Mouse (Mus musculus) kidney, postnatal 0 days (tissue): ENCODE measurements around the gene Acot6. TPM values are rescaled to one million over a fixed set of nuclear protein-coding genes. Genes with fewer than 3 reads are reported as not detected.

Source experiments
- ATAC-seq: fragments of 200-750 bp; cut with Nextera tagmentation; replicated peaks from 2 replicates; pipeline ENCODE4 v1.8.0; 2017; ENCODE audit warnings: low read depth, moderate number of reproducible peaks, moderate TSS enrichment, moderate library complexity; ENCODE audit not compliant: low FRiP score
- DNase-seq: peaks from one replicate; pipeline ENCODE4 v3.0.0-alpha.2; 2016; ENCODE audit warnings: low spot score
- H3K27ac ChIP-seq: fragments of 300-500 bp; sonication (generic); 2 replicates; pipeline ENCODE4 v1.5.1; 2014; ENCODE audit warnings: mild to moderate bottlenecking
- H3K27me3 ChIP-seq: fragments of 300-500 bp; sonication (generic); 2 replicates; pipeline ENCODE4 v1.6.1; 2014; ENCODE audit warnings: low read length, mixed read lengths; ENCODE audit not compliant: insufficient read depth
- H3K36me3 ChIP-seq: fragments of 300-500 bp; sonication (generic); 2 replicates; pipeline ENCODE4 v1.6.1; 2014; ENCODE audit warnings: low read length, mixed read lengths; ENCODE audit not compliant: insufficient read depth
- H3K4me1 ChIP-seq: fragments of 300-500 bp; sonication (generic); replicated peaks from 2 replicates; pipeline ENCODE4 v1.6.1; 2014; ENCODE audit warnings: antibody characterized with exemption, low read length, mixed read lengths; ENCODE audit not compliant: insufficient read depth
- H3K4me2 ChIP-seq: fragments of 300-500 bp; sonication (generic); 2 replicates; pipeline ENCODE4 v1.6.1; 2014; ENCODE audit warnings: mild to moderate bottlenecking, low read length, moderate library complexity, mixed read lengths
- H3K4me3 ChIP-seq: fragments of 300-500 bp; sonication (generic); replicated peaks from 2 replicates; pipeline ENCODE4 v1.5.1; 2014; ENCODE audit warnings: low read depth, low read length
- H3K9ac ChIP-seq: fragments of 300-500 bp; sonication (generic); 2 replicates; pipeline ENCODE4 v1.6.1; 2014; ENCODE audit warnings: low read depth, low read length
- H3K9me3 ChIP-seq: fragments of 300-500 bp; sonication (generic); replicated peaks from 2 replicates; pipeline ENCODE4 v1.6.1; 2016; ENCODE audit warnings: low read length, inconsistent platforms, mixed read lengths
- CTCF ChIP-seq: IDR thresholded peaks from 2 replicates; pipeline ENCODE4 v1.5.1; 2016; ENCODE audit warnings: antibody characterized with exemption, low read depth, mild to moderate bottlenecking, moderate library complexity
- WGBS: fragments of 180-500 bp; shearing (Covaris S2); extraction: QIAGEN DNeasy Blood & Tissue Kit; methylation state at CpG from one replicate; pipeline ENCODE4 v1.1.7; 2014; 5-methylcytosine and 5-hydroxymethylcytosine counted together
- polyA plus RNA-seq: library from polyadenylated mRNA; unstranded; fragments of >200 nt; fragmentation: Nextera tagmentation; extraction: Ambion mirVana; gene quantifications from 2 replicates; pipeline ENCODE4 v1.2.1, GENCODE M21; 2015

The Acot6 gene
- polyA plus RNA-seq, 1 experiment from 2014 or later, result 2.0 TPM

DNA sequence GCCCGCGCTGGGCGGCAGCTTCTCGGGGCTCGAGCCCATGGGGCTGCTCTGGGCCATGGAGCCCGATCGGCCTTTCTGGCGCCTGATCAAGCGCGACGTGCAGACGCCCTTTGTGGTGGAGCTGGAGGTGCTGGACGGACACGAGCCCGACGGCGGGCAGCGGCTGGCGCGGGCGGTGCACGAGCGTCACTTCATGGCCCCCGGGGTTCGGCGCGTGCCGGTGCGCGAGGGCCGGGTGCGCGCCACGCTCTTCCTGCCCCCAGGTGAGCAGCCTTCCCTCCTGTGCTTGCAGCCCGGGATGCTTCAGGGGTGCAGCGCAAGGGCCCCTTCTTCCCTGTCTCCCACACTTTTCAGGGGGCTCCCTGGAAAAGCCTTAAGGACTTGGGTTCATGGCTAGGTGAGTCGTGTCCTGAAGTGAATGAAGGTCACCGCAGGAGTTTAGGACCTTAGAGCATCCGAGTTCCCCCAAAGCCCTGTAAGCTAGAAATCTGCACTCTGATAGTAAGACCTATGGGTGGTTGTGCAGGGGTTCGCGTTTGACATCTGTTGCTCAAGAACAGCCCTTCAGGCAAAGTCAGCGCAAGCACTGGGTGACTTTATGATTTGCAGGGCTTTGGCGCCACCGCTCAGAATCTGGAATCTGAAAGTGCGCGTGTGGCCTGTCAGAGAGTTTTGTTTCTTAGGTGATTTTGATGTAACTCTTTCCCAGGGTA lies 46.6 kb upstream of the Acot6 start:
- H3K9ac ChIP-seq, result peak overlapping the region; percentile 43; the same call in 1 of the 2 replicates
- H3K27me3 ChIP-seq, result 0 out of 2 replicates have a peak, but pooled peaks cover 3% of the 10 kb centered on the region
- H3K4me1 ChIP-seq, result no peaks in the 10 kb centered on the region
- H3K36me3 ChIP-seq, result no peaks in the 10 kb centered on the region
- ATAC-seq, result no peak
- no peaks in the 10 kb centered on the region for H3K9me3 ChIP-seq
- peak overlapping the region; percentile 72 for H3K4me2 ChIP-seq
- DNase-seq, result peak; percentile 53
- TF ChIP-seq CTCF, result peak; percentile 19; the same call in 1 of the 2 replicates
- peak overlapping the region; percentile 29 for H3K4me3 ChIP-seq
- H3K27ac ChIP-seq, result 0 out of 2 replicates have a peak overlapping the region, but pooled peaks have one; percentile 54
- 2% methylated on average over 36 of the region's 46 CpGs for WGBS

- H3K9ac ChIP-seq, result no peak overlapping the region
- no peaks in the 10 kb centered on the region for H3K27me3 ChIP-seq
- H3K4me2 ChIP-seq, result no peak overlapping the region
- H3K36me3 ChIP-seq, result no peaks in the 10 kb centered on the region
- 43% methylated on average over 2 of the region's 2 CpGs for WGBS
- H3K9me3 ChIP-seq, result no peaks in the 10 kb centered on the region
- no peaks in the 10 kb centered on the region for H3K4me1 ChIP-seq
- peak; percentile 59; the same call in 1 of the 2 replicates for TF ChIP-seq CTCF
- ATAC-seq, result no peak
- H3K4me3 ChIP-seq, result no peak overlapping the region
- H3K27ac ChIP-seq, result no peak overlapping the region
- DNase-seq, result peak; percentile 35
Observed at GRCm38 (mm10) chr12:84060946-84061345, 39.5 kb upstream of the Acot6 start.

DNA sequence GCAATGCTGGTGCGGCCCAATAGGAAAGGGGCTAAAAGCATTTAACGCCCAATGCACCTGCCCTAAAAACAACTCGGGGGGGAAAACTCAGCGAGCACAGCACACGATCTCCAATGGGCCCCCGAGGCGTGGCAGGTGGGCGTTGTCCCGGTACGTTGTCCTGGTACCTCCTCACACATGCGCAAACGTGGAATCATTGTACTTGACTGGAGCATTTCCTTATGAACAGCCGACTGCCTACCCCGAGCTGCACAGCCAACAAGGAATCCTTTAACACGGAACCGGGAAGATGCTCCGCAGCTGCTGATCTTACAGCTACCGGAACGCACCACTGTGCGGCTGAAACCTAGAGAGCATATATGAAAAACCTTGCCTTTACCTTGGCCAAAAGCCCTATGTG lies 38.1 kb upstream of the Acot6 start:
- Histone ChIP-seq H3K9ac (no peak overlapping the region), H3K4me2 (no peak overlapping the region), H3K4me3 (no peak overlapping the region), H3K36me3 (no peaks in the 10 kb centered on the region), H3K9me3 (no peaks in the 10 kb centered on the region), H3K27me3 (no peaks in the 10 kb centered on the region), H3K27ac (no peak overlapping the region), H3K4me1 (no peaks in the 10 kb centered on the region)
- DNase-seq, result no peak
- ATAC-seq, result no peak
- TF ChIP-seq CTCF, result no peak
- WGBS, result 96% methylated on average over 20 of the region's 20 CpGs

DNA sequence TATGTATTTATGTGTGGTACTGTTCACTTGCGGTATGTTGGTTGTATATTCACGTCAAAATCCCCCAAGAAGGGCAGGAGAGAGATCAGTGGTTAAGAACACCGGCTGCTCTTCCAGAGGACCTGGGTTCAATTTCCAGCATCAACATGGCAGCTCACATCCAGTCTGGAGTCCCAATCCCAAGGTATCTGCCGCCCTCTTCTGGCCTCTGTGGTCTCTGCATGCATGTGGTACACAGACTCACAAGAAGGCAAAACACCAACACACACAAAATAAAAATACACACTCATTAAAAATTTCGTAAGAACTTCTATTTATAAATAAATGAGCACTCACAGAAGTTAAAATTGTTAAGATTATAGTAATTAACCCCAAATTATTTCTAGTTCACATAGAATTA lies 37.2 kb upstream of the Acot6 start:
- no peaks in the 10 kb centered on the region for H3K27me3 ChIP-seq
- DNase-seq, result no peak
- H3K27ac ChIP-seq, result no peak overlapping the region
- no peaks in the 10 kb centered on the region for H3K4me1 ChIP-seq
- H3K36me3 ChIP-seq, result no peaks in the 10 kb centered on the region
- H3K4me2 ChIP-seq, result no peak overlapping the region
- H3K9me3 ChIP-seq, result no peaks in the 10 kb centered on the region
- no peak overlapping the region for H3K9ac ChIP-seq
- WGBS, result 80% methylated on average over 5 of the region's 5 CpGs
- TF ChIP-seq CTCF, result peak; percentile 50
- ATAC-seq, result no peak
- H3K4me3 ChIP-seq, result no peak overlapping the region

GRCm38 (mm10) chr12:84063833-84064232 lies 36.6 kb upstream of the Acot6 start:
- no peak overlapping the region for H3K27ac ChIP-seq
- H3K4me1 ChIP-seq, result no peaks in the 10 kb centered on the region
- H3K9me3 ChIP-seq, result no peaks in the 10 kb centered on the region
- no peak overlapping the region for H3K9ac ChIP-seq
- no peak overlapping the region for H3K4me3 ChIP-seq
- no peaks in the 10 kb centered on the region for H3K36me3 ChIP-seq
- no peak for TF ChIP-seq CTCF
- DNase-seq (no peak), ATAC-seq (no peak)
- H3K4me2 ChIP-seq, result no peak overlapping the region
- H3K27me3 ChIP-seq, result no peaks in the 10 kb centered on the region
- 77% methylated on average over 2 of the region's 2 CpGs for WGBS

GRCm38 (mm10) chr12:84064621-84065020 lies 35.8 kb upstream of the Acot6 start:
- no peaks in the 10 kb centered on the region for H3K4me1 ChIP-seq
- H3K9ac ChIP-seq, result no peak overlapping the region
- ATAC-seq, result no peak
- TF ChIP-seq CTCF, result no peak
- H3K36me3 ChIP-seq, result no peaks in the 10 kb centered on the region
- H3K4me2 ChIP-seq, result no peak overlapping the region
- H3K27ac ChIP-seq, result no peak overlapping the region
- no peaks in the 10 kb centered on the region for H3K27me3 ChIP-seq
- no peaks in the 10 kb centered on the region for H3K9me3 ChIP-seq
- 77% methylated on average over 8 of the region's 8 CpGs for WGBS
- DNase-seq, result no peak
- H3K4me3 ChIP-seq, result no peak overlapping the region

DNA sequence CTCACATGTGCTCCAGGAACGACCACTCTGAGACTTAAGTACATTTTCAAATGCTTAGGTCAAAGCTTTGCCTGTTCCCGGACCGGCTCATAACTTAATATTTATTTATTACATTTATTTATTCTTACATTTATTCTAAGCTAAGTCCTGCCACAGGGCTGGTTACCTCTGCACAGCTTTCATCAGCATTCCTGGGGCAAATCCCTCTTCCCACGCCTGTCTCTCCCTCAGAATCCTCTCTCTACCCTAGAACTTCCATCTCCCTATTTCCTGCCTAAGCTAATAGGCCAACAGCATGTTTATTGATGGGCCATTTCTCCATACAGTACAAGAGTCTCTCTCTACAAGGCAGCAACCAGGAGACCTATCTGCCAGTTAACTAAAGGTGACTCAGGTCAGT lies 32.7 kb upstream of the Acot6 start:
- 91% methylated on average over 4 of the region's 4 CpGs for WGBS
- no peaks in the 10 kb centered on the region for H3K36me3 ChIP-seq
- H3K27me3 ChIP-seq, result no peaks in the 10 kb centered on the region
- H3K4me3 ChIP-seq, result no peak overlapping the region
- DNase-seq, result no peak
- H3K27ac ChIP-seq, result no peak overlapping the region
- TF ChIP-seq CTCF, result no peak
- no peaks in the 10 kb centered on the region for H3K9me3 ChIP-seq
- no peak overlapping the region for H3K4me2 ChIP-seq
- ATAC-seq, result no peak
- no peak overlapping the region for H3K9ac ChIP-seq
- H3K4me1 ChIP-seq, result no peaks in the 10 kb centered on the region
